Mouse (Mus musculus): Measurements from ENCODE around the gene Dnajc2.
"Not testable (repeated sequence)": the region's sequence is repeated elsewhere in the genome, so short reads cannot be mapped to it uniquely, and the experiment has no call there.

The Dnajc2 gene

DNA sequence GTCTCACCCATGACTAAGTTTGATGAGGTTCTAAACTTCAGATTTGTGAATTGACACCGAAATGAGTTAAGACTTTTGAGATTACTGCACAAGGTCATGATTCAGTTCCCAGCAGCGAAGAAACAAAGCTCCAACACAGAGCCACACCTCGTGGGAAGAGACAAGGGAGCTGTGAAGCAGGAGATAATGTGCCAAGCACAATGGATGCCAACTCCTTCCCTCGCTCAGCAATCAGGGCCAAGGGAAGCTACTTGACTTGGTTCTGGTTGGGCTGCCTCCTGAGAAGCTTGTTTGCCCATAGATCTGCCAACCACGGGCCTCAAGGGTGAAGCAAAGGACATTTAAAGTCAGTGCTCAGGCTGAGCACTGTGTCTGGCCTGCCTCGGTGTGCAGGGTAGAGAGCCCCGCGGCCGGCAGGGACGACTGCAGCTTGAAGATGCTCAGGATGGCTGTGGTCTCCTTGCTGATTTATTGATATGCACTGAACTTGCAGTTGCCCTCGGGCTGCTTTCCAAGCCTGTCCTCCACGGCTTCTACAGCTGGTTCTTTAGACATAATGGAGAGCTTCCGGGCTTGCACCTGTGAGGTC, 72.8 kb downstream of the Dnajc2 start:
- in situ Hi-C loops (cut with MboI; ENCODE audit: low pct_unique_long_range_greater_than_20kb in 1 of 2, low sequenced_read_pairs in 2 of 2, unreplicated experiment in 1 of 2): no loop called here

DNA sequence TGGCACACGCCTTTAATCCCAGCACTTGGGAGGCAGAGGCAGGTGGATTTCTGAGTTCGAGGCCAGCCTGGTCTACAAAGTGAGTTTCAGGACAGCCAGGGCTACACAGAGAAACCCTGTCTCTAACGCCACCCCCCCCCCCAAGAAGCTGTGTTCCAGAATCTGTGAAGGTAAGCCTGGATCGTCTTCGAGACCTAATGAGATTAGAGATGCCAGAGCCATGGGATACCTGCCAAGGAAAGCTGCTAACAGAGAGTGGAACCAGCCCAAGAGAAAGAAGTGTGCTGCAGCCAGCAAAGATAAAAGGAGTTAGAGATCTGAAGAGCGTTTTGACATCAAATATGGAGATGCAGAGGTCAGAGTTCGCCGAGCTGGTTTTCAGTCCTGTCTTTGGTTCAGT, 77.0 kb downstream of the Dnajc2 start:
- in situ Hi-C loops (cut with MboI; ENCODE audit: low pct_unique_long_range_greater_than_20kb in 1 of 2, low sequenced_read_pairs in 2 of 2, unreplicated experiment in 1 of 2): not testable (repeated sequence)
